Mouse (Mus musculus) macrophage (primary cell): ENCODE measurements around the gene Fam20b. TPM values are rescaled to one million over a fixed set of nuclear protein-coding genes. Genes with fewer than 3 reads are reported as not detected.

Experiments
- H3K27ac ChIP-seq: fragments of 350-480 bp; formaldehyde crosslinking; 2 replicates; pipeline ENCODE4 v1.9.0; 2021
- H3K36me3 ChIP-seq: fragments of 350-480 bp; formaldehyde crosslinking; 2 replicates; pipeline ENCODE4 v1.9.0; 2021; ENCODE audit errors: inconsistent target
- H3K4me3 ChIP-seq: fragments of 350-480 bp; formaldehyde crosslinking; 2 replicates; pipeline ENCODE4 v1.9.0; 2021; ENCODE audit errors: inconsistent target
- H3K79me2 ChIP-seq: fragments of 350-480 bp; formaldehyde crosslinking; 2 replicates; pipeline ENCODE4 v1.9.0; 2021; ENCODE audit errors: inconsistent target
- WGBS: methylation state at CpG from one replicate; pipeline ENCODE4 v1.1.7; 2026; ENCODE audit warnings: inconsistent platforms; ENCODE audit not compliant: missing documents; 5-methylcytosine and 5-hydroxymethylcytosine counted together
- polyA plus RNA-seq: library from polyadenylated mRNA; stranded (reverse); fragments of 250-400 nt; gene quantifications from 3 replicates; pipeline ENCODE4 v1.2.4, GENCODE M21; 2018; ENCODE audit warnings: inconsistent platforms

Gene Fam20b
- polyA plus RNA-seq, 1 experiment from 2014 or later: 32.7 TPM

- peaks cover 29% of the 10 kb centered on the region for H3K36me3 ChIP-seq
- H3K27ac ChIP-seq: no peak overlapping the region
- no peaks in the 10 kb centered on the region for H3K79me2 ChIP-seq
- WGBS: 98% methylated on average over 4 of the region's 4 CpGs
- H3K4me3 ChIP-seq: no peak overlapping the region
Observed at GRCm38 (mm10) chr1:156645971-156646370, 72.9 kb downstream of the Fam20b start.

GRCm38 (mm10) chr1:156644780-156645523, 73.9 kb downstream of the Fam20b start:
- no peak overlapping the region for H3K27ac ChIP-seq
- 91% methylated on average over 13 of the region's 13 CpGs for WGBS
- no peak overlapping the region for H3K4me3 ChIP-seq
- H3K79me2 ChIP-seq: no peaks in the 10 kb centered on the region
- H3K36me3 ChIP-seq: peaks cover 40% of the 10 kb centered on the region

- Histone ChIP-seq H3K27ac (no peak overlapping the region), H3K36me3 (peaks cover 43% of the 10 kb centered on the region), H3K79me2 (no peaks in the 10 kb centered on the region), H3K4me3 (no peak overlapping the region)
- WGBS: 97% methylated on average over 10 of the region's 10 CpGs
Observed at GRCm38 (mm10) chr1:156644061-156644460, 74.8 kb downstream of the Fam20b start.

- peaks cover 48% of the 10 kb centered on the region for H3K36me3 ChIP-seq
Observed at GRCm38 (mm10) chr1:156642813-156643212, 76.1 kb downstream of the Fam20b start.

GRCm38 (mm10) chr1:156641808-156642207, 77.1 kb downstream of the Fam20b start:
- Histone ChIP-seq H3K36me3 (peaks cover 51% of the 10 kb centered on the region), H3K79me2 (no peaks in the 10 kb centered on the region), H3K27ac (no peak overlapping the region), H3K4me3 (no peak overlapping the region)
- WGBS: 96% methylated on average over 9 of the region's 10 CpGs

More at GRCm38 (mm10) chr1:156642813-156643212, 76.1 kb downstream of the Fam20b start:
- Histone ChIP-seq H3K27ac (no peak overlapping the region), H3K4me3 (no peak overlapping the region), H3K79me2 (no peaks in the 10 kb centered on the region)
- WGBS: 88% methylated on average over 12 of the region's 12 CpGs

GRCm38 (mm10) chr1:156640577-156640976, 78.3 kb downstream of the Fam20b start:
- WGBS: 76% methylated on average over 4 of the region's 4 CpGs
- Histone ChIP-seq H3K36me3 (peaks cover 60% of the 10 kb centered on the region), H3K4me3 (no peak overlapping the region), H3K79me2 (no peaks in the 10 kb centered on the region), H3K27ac (no peak overlapping the region)

- WGBS: 95% methylated on average over 5 of the region's 5 CpGs
- H3K36me3 ChIP-seq: peaks cover 68% of the 10 kb centered on the region
- no peak overlapping the region for H3K4me3 ChIP-seq
- H3K27ac ChIP-seq: no peak overlapping the region
- no peaks in the 10 kb centered on the region for H3K79me2 ChIP-seq
Observed at GRCm38 (mm10) chr1:156639455-156639854, 79.4 kb downstream of the Fam20b start.

GRCm38 (mm10) chr1:156635148-156635547, 83.7 kb downstream of the Fam20b start:
- no peaks in the 10 kb centered on the region for H3K79me2 ChIP-seq
- H3K27ac ChIP-seq: no peak overlapping the region
- H3K36me3 ChIP-seq: peaks cover 68% of the 10 kb centered on the region
- 96% methylated on average over 2 of the region's 2 CpGs for WGBS
- H3K4me3 ChIP-seq: no peak overlapping the region

GRCm38 (mm10) chr1:156633095-156633494, 85.8 kb downstream of the Fam20b start:
- H3K4me3 ChIP-seq: no peak overlapping the region
- WGBS: 76% methylated on average over 10 of the region's 10 CpGs
- H3K79me2 ChIP-seq: no peaks in the 10 kb centered on the region; the same call in 1 of the 2 replicates
- H3K27ac ChIP-seq: no peak overlapping the region
- peaks cover 73% of the 10 kb centered on the region for H3K36me3 ChIP-seq

- Histone ChIP-seq H3K27ac (no peak overlapping the region), H3K79me2 (peaks cover 10% of the 10 kb centered on the region; the same call in 1 of the 2 replicates), H3K4me3 (no peak overlapping the region), H3K36me3 (peaks cover 67% of the 10 kb centered on the region)
Observed at GRCm38 (mm10) chr1:156630965-156631364, 87.9 kb downstream of the Fam20b start.

GRCm38 (mm10) chr1:156629984-156630383, 88.9 kb downstream of the Fam20b start:
- H3K4me3 ChIP-seq: no peak overlapping the region
- peaks cover 20% of the 10 kb centered on the region; the same call in 1 of the 2 replicates for H3K79me2 ChIP-seq
- 100% methylated on average over 8 of the region's 8 CpGs for WGBS
- H3K36me3 ChIP-seq: peaks cover 62% of the 10 kb centered on the region
- H3K27ac ChIP-seq: no peak overlapping the region

Other genes with a start within 250 kb of the Fam20b start
- 326 to 439 TPM (median 351 TPM) in 3 replicates for gene Soat1, start 244.8 kb downstream of the Fam20b start, polyA plus RNA-seq
- 1.9 to 4.4 TPM (median 3.8 TPM) in 3 replicates for gene Gm10031, start 195.1 kb downstream of the Fam20b start, polyA plus RNA-seq
- gene Abl2, start 160.3 kb downstream of the Fam20b start, polyA plus RNA-seq: 11.1 to 17.5 TPM (median 16.3 TPM) in 3 replicates
- 53.9 to 142 TPM (median 55.8 TPM) in 3 replicates for gene Tor3a, start 44.7 kb downstream of the Fam20b start, polyA plus RNA-seq
- not detected in 3 replicates for gene Angptl1, start 119.5 kb upstream of the Fam20b start, polyA plus RNA-seq
- gene Ralgps2, start 220.5 kb upstream of the Fam20b start, polyA plus RNA-seq: 4.7 to 8.8 TPM (median 5.8 TPM) in 3 replicates